Mouse (Mus musculus): ENCODE results near the gene Ffar1. TPM values are rescaled to one million over a fixed set of nuclear protein-coding genes. Genes with fewer than 3 reads are reported as not detected.

The Ffar1 gene
- not detected in 2 replicates for polyA plus RNA-seq (2016; fragmentation: Nextera tagmentation; extraction: Ambion mirVana)

DNA sequence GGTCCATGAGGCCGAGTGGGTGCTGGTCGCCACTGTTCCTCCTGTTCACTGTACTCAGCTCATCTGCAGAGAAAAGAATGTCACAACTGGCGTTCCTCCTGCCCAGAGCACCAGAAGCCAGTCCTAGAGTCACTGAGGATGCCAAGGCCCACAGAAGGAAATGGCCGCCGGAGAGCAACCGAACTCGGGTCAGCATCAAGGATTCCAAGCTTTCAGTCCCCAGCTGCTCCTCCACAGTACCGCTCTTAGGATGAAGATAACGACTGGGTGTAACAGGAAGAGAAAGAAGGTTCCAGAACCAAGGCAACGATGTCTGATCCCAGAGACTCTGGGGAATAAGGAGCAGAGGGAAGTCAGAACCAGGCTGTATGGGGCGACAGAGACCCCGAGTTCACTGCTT lies at the start of gene Ffar1:
TSS of gene Ffar1 (minus strand) at position 101 of the 400 bp plus-strand sequence.
- Histone ChIP-seq H3K27ac (no peak within 1 kb of the TSS), H3K9me3 (no peaks in the 10 kb centered on the region), H3K27me3 (0 out of 2 replicates have a peak, but pooled peaks cover 10% of the 10 kb centered on the region), H3K36me3 (replicated peaks) (no peaks in the 10 kb centered on the region), H3K4me1 (0 out of 2 replicates have a peak, but pooled peaks cover 4% of the 10 kb centered on the region), H3K4me2 (no peak within 1 kb of the TSS), H3K9ac (no peak within 1 kb of the TSS), H3K4me3 (replicated peaks) (no peak within 1 kb of the TSS)
- no peak for ATAC-seq (ENCODE audit: low FRiP score)
- WGBS = 86% methylated on average over 12 of the region's 12 CpGs

DNA sequence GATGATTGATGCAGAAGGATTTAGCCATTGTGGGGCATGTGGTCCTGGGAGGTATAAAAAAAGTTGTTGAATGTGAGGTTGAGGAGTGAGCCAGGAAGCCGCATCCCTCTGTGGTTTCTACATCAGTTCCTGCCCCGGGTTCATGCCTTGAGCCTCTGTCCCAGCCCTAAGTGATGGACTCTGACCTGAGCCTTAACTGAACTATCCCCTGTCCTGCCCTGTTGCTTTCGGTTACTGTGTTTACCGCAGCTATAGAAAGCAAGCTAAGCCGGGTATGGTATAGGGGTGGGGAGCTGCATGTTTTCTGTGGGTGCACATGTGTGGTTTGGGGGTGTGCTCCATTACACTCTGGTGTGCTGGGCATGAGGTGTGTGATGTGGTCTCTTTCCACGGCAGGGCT lies 48.4 kb upstream of the Ffar1 start:
- H3K9ac ChIP-seq = no peak overlapping the region
- no peak overlapping the region for H3K4me3 ChIP-seq (replicated peaks)
- no peaks in the 10 kb centered on the region for H3K36me3 ChIP-seq (replicated peaks)
- H3K4me2 ChIP-seq = no peak overlapping the region
- 78% methylated on average over 6 of the region's 6 CpGs for WGBS
- peaks cover 9% of the 10 kb centered on the region for H3K4me1 ChIP-seq
- H3K27ac ChIP-seq = no peak overlapping the region
- H3K27me3 ChIP-seq = peaks cover 22% of the 10 kb centered on the region
- ATAC-seq (ENCODE audit: low FRiP score) = no peak
- no peaks in the 10 kb centered on the region for H3K9me3 ChIP-seq

DNA sequence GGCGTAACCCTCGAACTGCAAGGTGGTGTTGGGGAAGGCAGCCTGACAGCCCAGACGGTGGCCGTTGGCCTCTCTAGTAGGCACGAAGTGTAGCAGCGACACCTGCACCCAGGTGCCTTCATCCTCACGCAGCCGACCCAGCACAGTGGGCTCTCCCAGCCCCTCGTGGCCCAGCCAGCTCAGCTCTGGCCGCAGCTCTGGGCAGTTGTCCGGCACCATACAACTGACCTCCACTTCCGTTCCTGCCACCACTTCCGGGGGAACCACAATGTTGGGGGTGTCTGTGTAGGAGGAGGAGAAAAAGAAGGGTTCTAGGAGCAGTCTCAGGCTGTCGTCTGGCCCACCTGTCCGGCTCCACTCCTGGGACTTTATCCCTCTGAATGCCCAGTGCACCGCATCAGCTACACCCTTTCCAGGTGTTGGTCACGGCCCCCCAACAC lies 47.6 kb upstream of the Ffar1 start:
- 0 out of 2 replicates have a peak overlapping the region, but pooled peaks have one; percentile 25 for H3K9ac ChIP-seq
- H3K4me1 ChIP-seq = peaks cover 9% of the 10 kb centered on the region
- H3K4me2 ChIP-seq = peak overlapping the region; percentile 55
- H3K36me3 ChIP-seq (replicated peaks) = no peaks in the 10 kb centered on the region
- no peak overlapping the region for H3K27ac ChIP-seq
- 31% methylated on average over 17 of the region's 17 CpGs for WGBS
- peak; percentile 23; the same call in 1 of the 2 replicates for ATAC-seq (ENCODE audit: low FRiP score)
- H3K9me3 ChIP-seq = no peaks in the 10 kb centered on the region
- peak overlapping the region; percentile 30 for H3K4me3 ChIP-seq (replicated peaks)
- peaks cover 22% of the 10 kb centered on the region for H3K27me3 ChIP-seq

DNA sequence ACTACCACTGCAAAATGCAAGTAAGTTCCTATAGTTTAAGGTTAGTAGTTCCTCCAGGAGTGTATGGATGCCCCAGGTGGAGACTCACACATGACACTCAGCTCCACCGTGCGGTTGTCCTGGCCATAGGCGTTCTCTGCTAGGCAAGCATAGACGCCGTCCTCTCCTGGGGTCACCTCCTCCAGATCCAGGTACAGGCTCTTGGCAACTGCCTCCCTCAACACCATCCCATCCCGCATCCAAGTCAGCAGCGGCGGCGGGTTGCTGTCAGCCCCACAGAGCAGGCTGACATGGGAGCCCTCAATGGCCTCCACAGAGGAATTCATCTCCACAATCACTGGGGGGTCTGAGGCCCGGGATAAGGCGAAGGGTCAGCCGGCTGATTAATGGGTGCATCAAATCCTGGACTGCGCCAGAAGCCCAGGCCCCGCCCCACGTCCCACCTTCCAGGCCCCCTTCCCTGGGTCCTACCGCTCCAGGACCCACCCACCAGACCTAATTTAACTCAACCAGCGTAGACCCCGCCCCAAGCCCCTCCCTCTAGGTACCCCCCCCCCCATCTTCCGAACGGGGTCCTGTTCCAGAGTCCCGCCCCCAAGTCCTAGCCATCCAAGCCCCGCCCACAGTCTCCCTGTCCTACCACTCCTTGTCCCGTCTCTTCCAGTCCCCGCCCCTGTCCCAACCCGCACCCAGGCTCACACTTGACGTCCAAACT lies 47.1 kb upstream of the Ffar1 start:
- 3% methylated on average over 21 of the region's 26 CpGs for WGBS
- peak overlapping the region; percentile 30 for H3K4me3 ChIP-seq (replicated peaks)
- H3K4me2 ChIP-seq = peak overlapping the region; percentile 55
- H3K27me3 ChIP-seq = peaks cover 22% of the 10 kb centered on the region
- H3K9me3 ChIP-seq = no peaks in the 10 kb centered on the region
- ATAC-seq (ENCODE audit: low FRiP score) = peak; percentile 55; the same call in 1 of the 2 replicates
- H3K27ac ChIP-seq = no peak overlapping the region
- 0 out of 2 replicates have a peak overlapping the region, but pooled peaks have one; percentile 25 for H3K9ac ChIP-seq
- peaks cover 9% of the 10 kb centered on the region for H3K4me1 ChIP-seq
- H3K36me3 ChIP-seq (replicated peaks) = no peaks in the 10 kb centered on the region

DNA sequence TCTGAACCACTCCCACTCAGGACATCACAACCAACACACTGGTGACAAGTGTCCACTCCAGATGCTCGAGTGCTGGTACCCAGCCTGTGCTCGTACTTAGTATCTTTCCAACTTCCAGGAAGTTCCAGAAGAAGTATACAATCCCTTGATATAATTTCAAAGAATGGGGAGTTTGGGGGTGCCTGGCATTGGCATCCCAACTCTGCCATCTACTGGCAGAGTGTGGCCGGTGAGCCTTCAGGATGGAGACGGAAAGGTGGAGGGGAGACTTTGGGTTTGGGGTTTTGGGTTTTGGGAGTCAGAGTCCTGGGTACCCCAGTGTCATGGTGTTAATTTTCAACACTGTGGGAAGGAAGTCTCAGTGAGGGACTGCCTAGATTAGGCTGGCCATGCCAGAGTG lies 42.7 kb upstream of the Ffar1 start:
- Histone ChIP-seq H3K4me1 (peaks cover 9% of the 10 kb centered on the region), H3K4me3 (replicated peaks) (no peak overlapping the region), H3K27ac (no peak overlapping the region), H3K27me3 (peaks cover 22% of the 10 kb centered on the region), H3K9me3 (no peaks in the 10 kb centered on the region), H3K36me3 (replicated peaks) (no peaks in the 10 kb centered on the region), H3K4me2 (no peak overlapping the region), H3K9ac (no peak overlapping the region)
- no peak for ATAC-seq (ENCODE audit: low FRiP score)
- 53% methylated on average over 4 of the region's 4 CpGs for WGBS

DNA sequence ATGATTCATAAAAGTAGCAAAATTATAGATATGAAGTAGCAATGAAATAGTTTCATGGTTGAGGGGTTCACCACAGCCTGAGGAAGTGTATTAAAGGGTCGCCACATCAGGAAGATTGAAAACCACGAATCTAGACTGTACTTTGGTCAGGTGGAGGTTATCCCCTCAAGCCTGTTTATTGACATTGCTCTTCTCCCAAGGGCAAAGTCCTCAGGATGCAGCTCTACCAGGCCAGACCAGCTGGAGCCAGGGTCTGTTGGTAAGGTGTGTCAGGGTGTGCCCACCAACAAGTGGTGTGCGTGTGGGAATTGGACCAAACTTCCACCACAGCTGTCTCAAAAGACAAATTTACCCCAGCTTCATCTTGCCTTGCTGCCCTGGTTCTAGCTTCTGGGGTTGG lies 33.9 kb upstream of the Ffar1 start:
- H3K4me2 ChIP-seq = no peak overlapping the region
- H3K27ac ChIP-seq = no peak overlapping the region
- WGBS = 90% methylated on average over 3 of the region's 3 CpGs
- H3K4me3 ChIP-seq (replicated peaks) = no peak overlapping the region
- no peaks in the 10 kb centered on the region for H3K36me3 ChIP-seq (replicated peaks)
- no peak overlapping the region for H3K9ac ChIP-seq
- no peaks in the 10 kb centered on the region for H3K4me1 ChIP-seq
- no peaks in the 10 kb centered on the region for H3K27me3 ChIP-seq
- ATAC-seq (ENCODE audit: low FRiP score) = no peak
- H3K9me3 ChIP-seq = no peaks in the 10 kb centered on the region

DNA sequence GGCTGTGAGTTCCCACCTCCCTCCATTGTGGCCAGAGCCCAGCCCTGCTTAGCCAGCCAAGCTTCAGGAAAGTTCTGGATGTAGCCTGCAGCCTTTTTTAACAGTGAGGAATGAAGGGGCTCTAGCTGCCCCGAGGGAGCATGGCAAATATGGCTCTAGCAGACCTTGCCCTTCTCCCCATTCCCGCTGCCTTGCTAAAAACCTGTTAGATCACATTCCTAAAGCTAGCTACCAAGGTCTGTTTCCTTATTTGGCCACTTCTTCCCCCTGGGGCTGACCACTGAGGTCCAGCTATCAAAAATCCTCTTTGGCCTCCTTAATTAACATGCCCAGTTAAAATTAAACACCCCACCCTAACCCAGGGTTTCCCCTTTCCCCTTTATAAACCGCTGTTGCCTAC lies 31.2 kb upstream of the Ffar1 start:
- Histone ChIP-seq H3K4me3 (replicated peaks) (no peak overlapping the region), H3K27ac (no peak overlapping the region), H3K4me1 (no peaks in the 10 kb centered on the region), H3K27me3 (no peaks in the 10 kb centered on the region), H3K9me3 (no peaks in the 10 kb centered on the region), H3K4me2 (no peak overlapping the region), H3K9ac (no peak overlapping the region), H3K36me3 (replicated peaks) (no peaks in the 10 kb centered on the region)
- WGBS = 67% methylated on average over 3 of the region's 3 CpGs
- ATAC-seq (ENCODE audit: low FRiP score) = no peak

DNA sequence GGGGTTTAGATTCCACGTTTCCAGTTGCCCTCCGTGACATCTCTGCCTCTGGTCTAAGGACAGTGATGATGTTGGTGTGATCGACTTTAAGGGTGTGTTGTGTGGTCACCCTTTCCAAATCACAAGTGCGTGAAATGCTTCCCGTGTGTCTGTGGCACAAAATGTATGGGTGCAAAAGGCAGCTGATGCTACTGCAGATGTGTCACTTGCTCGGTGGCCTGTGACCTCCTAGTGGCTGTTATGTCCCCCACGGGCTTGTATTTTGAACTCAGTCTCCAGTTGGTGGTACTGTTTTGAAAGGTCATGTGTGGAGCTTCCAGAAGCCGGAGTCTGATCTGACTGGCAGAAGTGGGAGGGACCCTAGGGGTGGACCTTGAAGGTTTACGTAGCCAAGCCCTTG lies 30.4 kb upstream of the Ffar1 start:
- Histone ChIP-seq H3K9me3 (no peaks in the 10 kb centered on the region), H3K36me3 (replicated peaks) (no peaks in the 10 kb centered on the region), H3K4me1 (no peaks in the 10 kb centered on the region), H3K9ac (no peak overlapping the region), H3K4me2 (no peak overlapping the region), H3K27ac (no peak overlapping the region), H3K4me3 (replicated peaks) (no peak overlapping the region), H3K27me3 (no peaks in the 10 kb centered on the region)
- no peak for ATAC-seq (ENCODE audit: low FRiP score)
- 87% methylated on average over 9 of the region's 9 CpGs for WGBS

DNA sequence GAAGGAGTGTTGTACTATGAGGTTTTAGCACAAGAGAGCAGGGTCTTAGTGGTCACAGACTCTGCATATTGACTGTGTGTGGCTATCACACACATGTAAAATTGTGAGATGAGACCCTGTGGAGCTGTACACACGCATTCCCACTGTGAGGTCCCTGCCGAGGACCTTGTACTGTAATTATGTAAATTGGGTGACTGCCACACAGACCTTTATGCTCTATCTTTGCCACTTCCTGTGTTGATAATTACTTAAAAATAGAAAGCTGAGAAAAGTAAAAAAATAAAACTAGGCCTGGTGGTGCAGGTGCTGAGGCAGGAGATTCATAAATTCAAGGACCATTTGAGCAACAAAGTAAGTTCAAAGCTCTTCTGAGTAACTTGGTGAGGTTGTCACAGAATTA lies 29.3 kb upstream of the Ffar1 start:
- no peak overlapping the region for H3K27ac ChIP-seq
- H3K9ac ChIP-seq = no peak overlapping the region
- no peaks in the 10 kb centered on the region for H3K27me3 ChIP-seq
- no peak for ATAC-seq (ENCODE audit: low FRiP score)
- H3K4me3 ChIP-seq (replicated peaks) = no peak overlapping the region
- H3K4me1 ChIP-seq = no peaks in the 10 kb centered on the region
- no peak overlapping the region for H3K4me2 ChIP-seq
- WGBS = 68% methylated on average over 2 of the region's 2 CpGs
- no peaks in the 10 kb centered on the region for H3K36me3 ChIP-seq (replicated peaks)
- no peaks in the 10 kb centered on the region for H3K9me3 ChIP-seq

DNA sequence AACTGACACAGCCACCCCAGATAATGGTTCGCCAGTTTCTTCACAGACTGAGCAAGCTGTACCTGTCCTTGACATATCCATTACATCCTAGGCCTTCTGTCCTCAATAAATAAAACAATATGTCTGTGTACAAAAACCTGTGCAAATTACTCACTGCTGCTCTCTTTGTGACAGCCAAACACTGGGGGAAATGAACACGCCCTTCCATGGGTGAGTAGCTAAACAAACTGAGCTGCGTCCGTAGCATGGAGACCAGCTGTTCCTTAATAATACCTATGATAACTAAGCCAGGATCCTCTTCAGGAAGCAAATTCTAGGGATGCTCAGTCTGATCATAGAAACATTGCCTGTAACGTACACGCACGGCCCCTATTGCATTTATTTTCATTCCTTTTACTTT lies 27.4 kb upstream of the Ffar1 start:
- no peak overlapping the region for H3K27ac ChIP-seq
- no peaks in the 10 kb centered on the region for H3K27me3 ChIP-seq
- no peak overlapping the region for H3K4me2 ChIP-seq
- ATAC-seq (ENCODE audit: low FRiP score) = no peak
- H3K9ac ChIP-seq = no peak overlapping the region
- H3K4me1 ChIP-seq = no peaks in the 10 kb centered on the region
- H3K9me3 ChIP-seq = no peaks in the 10 kb centered on the region
- H3K36me3 ChIP-seq (replicated peaks) = no peaks in the 10 kb centered on the region
- 86% methylated on average over 7 of the region's 7 CpGs for WGBS
- H3K4me3 ChIP-seq (replicated peaks) = no peak overlapping the region

DNA sequence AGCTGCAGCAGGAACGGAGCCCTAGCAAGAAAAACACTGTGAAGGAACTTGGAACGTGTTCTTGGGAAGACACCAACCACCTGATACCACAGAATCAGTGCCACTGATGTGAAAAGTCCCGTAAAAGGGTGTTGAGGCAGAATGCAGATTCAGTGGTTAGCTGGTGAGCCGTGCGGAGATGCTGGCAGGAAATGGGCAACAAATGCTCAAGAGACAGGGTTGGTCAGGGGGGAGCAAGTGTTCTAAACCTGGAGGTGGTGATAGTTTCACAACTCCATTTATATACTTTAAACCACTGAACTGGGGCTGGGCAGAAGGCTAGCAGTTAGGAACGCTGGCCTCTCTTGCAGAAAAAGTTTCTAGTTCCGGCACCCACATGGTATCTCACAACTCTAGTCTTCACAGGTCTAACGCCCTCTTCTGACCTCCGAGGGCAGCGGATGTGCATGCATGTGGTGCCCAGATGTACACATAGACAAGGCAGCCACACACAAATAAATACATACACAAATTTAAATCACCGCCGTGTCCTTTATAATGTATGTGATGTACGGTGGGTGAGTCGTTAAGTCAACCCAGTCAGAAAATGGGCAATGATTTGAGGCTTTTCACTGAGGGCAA lies 26.3 kb upstream of the Ffar1 start:
- no peaks in the 10 kb centered on the region for H3K27me3 ChIP-seq
- H3K27ac ChIP-seq = no peak overlapping the region
- H3K9me3 ChIP-seq = no peaks in the 10 kb centered on the region
- H3K4me2 ChIP-seq = no peak overlapping the region
- H3K4me1 ChIP-seq = no peaks in the 10 kb centered on the region
- H3K36me3 ChIP-seq (replicated peaks) = no peaks in the 10 kb centered on the region
- no peak for ATAC-seq (ENCODE audit: low FRiP score)
- 86% methylated on average over 14 of the region's 14 CpGs for WGBS
- H3K9ac ChIP-seq = no peak overlapping the region
- no peak overlapping the region for H3K4me3 ChIP-seq (replicated peaks)

DNA sequence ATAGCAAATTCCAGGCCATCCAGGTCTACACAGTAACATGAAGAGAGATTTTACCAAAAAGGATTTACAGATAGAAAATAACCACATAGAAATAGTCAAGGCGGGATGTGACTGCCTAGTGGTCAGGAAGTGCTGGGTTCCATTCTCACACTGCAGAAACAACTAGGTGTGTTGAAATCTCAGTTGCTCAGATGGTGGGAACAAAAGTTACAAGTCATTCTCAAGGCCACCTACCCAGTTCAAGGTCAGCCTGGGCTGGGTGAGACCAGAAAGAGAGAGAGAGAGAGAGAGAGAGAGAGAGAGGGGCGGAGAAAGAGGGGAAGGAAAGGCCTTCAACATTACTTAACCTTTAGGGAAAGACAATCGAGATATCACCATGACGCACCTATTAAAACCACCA lies 25.5 kb upstream of the Ffar1 start:
- Histone ChIP-seq H3K36me3 (replicated peaks) (no peaks in the 10 kb centered on the region), H3K9me3 (no peaks in the 10 kb centered on the region), H3K4me2 (no peak overlapping the region), H3K27ac (no peak overlapping the region), H3K27me3 (no peaks in the 10 kb centered on the region), H3K4me1 (no peaks in the 10 kb centered on the region), H3K9ac (no peak overlapping the region), H3K4me3 (replicated peaks) (no peak overlapping the region)
- no peak for ATAC-seq (ENCODE audit: low FRiP score)
- WGBS = 76% methylated on average over 4 of the region's 4 CpGs

DNA sequence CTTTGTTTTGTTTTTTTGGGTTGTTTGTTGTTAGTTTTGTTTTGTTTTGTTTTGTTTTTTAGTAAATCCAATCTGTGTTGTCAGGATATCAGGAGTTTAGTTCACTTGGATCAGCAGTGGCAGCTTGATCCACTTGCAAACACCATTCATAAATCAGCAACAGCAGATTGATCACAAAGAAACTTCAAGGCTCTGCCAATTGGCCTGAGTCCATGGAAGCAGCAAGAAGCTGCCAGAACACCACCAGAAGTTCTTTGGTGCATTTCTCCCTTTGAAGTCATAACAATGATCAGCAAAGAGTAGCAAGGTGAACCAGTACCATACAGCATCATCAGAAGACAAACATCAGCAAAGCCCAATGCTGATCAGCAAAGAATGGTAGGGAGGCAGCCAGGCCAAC lies 22.7 kb upstream of the Ffar1 start:
- Histone ChIP-seq H3K4me2 (no peak overlapping the region), H3K27ac (no peak overlapping the region), H3K27me3 (no peaks in the 10 kb centered on the region), H3K9me3 (no peaks in the 10 kb centered on the region), H3K9ac (no peak overlapping the region), H3K4me3 (replicated peaks) (no peak overlapping the region), H3K4me1 (no peaks in the 10 kb centered on the region), H3K36me3 (replicated peaks) (no peaks in the 10 kb centered on the region)
- no peak for ATAC-seq (ENCODE audit: low FRiP score)

Measured in forebrain, embryonic 12.5 days (tissue).